Mouse (Mus musculus) testis, adult 2 months (tissue): Measurements from ENCODE around the gene Acnat1. TPM values are rescaled to one million over a fixed set of nuclear protein-coding genes. Genes with fewer than 3 reads are reported as not detected.
"Not testable (repeated sequence)": the region's sequence is repeated elsewhere in the genome, so short reads cannot be mapped to it uniquely, and the experiment has no call there.

Source experiments
- H3K27ac ChIP-seq: fragments of 200-500 bp; 2 replicates; pipeline ENCODE4 v1.5.1; 2012; ENCODE audit warnings: low read depth, low read length; ENCODE audit not compliant: control insufficient read depth, insufficient read depth
- H3K27me3 ChIP-seq: fragments of 200-500 bp; 2 replicates; pipeline ENCODE4 v1.6.1; 2012; ENCODE audit warnings: mild to moderate bottlenecking, low read length, moderate library complexity; ENCODE audit not compliant: control insufficient read depth, insufficient read depth
- H3K36me3 ChIP-seq: fragments of 200-500 bp; 2 replicates; pipeline ENCODE4 v1.6.1; 2012; ENCODE audit warnings: mild to moderate bottlenecking, low read length; ENCODE audit not compliant: control insufficient read depth, insufficient read depth
- H3K4me1 ChIP-seq: fragments of 200-500 bp; 2 replicates; pipeline ENCODE4 v1.6.1; 2012; ENCODE audit warnings: low read length; ENCODE audit not compliant: control insufficient read depth, insufficient read depth
- H3K4me3 ChIP-seq: fragments of 200-500 bp; 2 replicates; pipeline ENCODE4 v1.5.1; 2012; ENCODE audit warnings: low read depth, mild to moderate bottlenecking, low read length, moderate library complexity, mixed read lengths; ENCODE audit not compliant: control insufficient read depth
- CTCF ChIP-seq: fragments of 200-500 bp; IDR thresholded peaks from 2 replicates; pipeline ENCODE4 v1.5.1; 2012; ENCODE audit warnings: low read depth, mild to moderate bottlenecking, inconsistent platforms, low read length, moderate library complexity; ENCODE audit not compliant: control insufficient read depth, insufficient read depth, insufficient replicate concordance
- POLR2A ChIP-seq: fragments of 200-500 bp; IDR thresholded peaks from 2 replicates; pipeline ENCODE4 v1.6.1; 2012; ENCODE audit warnings: low read depth, mild to moderate bottlenecking, inconsistent platforms, low read length, moderate library complexity; ENCODE audit not compliant: control insufficient read depth
- polyA plus RNA-seq: library from polyadenylated mRNA; depleted of rRNA; stranded (reverse); fragments of >200 nt; gene quantifications from 2 replicates; pipeline ENCODE4 v1.2.3, GENCODE M21; 2012

The Acnat1 gene
- polyA plus RNA-seq, 1 experiment = not detected

DNA sequence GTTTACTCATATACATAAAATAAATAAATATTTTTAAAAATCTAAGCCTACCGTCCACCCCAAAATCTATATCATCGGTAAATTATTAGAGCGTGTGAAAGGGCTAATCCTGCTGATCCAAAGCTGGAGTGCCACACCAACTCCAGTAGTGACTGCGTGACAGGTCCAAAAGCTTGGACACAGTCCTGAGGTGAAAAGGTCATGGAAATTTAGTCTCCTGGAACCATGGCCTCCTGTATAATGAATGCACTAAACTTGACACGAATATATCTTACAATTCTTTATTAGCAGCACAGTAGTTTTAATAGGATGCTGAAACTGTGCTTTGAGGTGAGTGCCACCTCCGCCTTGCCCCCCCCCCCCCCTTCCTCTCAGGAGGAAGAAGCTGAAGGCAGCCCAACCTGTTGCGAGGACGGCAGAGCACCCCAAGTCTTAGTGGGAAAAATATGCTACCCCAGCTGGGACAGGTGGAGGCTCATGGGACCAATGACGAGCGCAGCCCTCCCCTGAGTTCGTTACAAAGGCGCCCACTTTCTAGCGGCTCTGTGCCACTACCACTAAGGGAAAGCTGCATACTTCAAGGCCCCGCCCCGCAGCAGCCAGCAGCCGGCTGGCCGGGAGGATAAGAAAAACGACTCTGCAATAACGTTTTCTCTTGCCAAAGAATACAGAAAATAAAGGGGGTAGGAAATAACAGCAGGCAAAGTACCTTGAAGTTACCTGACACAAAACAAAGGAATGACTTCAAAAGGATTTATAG, 4.6 kb upstream of the Acnat1 start:
- TF ChIP-seq POLR2A = no peak
- TF ChIP-seq CTCF = no peak
- Histone ChIP-seq H3K4me1 (peaks cover 4% of the 10 kb centered on the region), H3K4me3 (no peak overlapping the region), H3K27me3 (no peaks in the 10 kb centered on the region), H3K36me3 (no peaks in the 10 kb centered on the region), H3K27ac (no peak overlapping the region)

DNA sequence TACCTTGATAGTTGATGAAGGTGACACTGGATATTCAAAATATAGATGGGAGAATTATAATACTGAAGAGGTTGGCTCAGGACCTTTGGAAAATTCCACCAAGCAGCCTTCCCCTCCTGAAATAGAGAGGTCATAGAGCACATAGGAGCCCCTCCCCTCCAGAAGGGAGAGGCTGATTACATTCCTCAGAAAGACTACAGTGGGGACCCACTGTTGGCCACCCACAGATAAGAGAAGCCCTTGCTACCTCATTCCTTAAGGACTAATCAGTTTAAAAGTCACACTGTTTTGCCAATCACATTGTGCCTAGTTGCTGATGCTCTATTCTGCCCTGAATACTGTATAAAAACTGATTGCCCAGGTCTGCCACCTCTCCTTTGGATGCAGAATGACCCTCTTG, 871 bp upstream of the Acnat1 start:
- Histone ChIP-seq H3K4me1 (no peaks in the 10 kb centered on the region), H3K27me3 (no peaks in the 10 kb centered on the region)
- TF ChIP-seq CTCF (no peak), POLR2A (no peak)

DNA sequence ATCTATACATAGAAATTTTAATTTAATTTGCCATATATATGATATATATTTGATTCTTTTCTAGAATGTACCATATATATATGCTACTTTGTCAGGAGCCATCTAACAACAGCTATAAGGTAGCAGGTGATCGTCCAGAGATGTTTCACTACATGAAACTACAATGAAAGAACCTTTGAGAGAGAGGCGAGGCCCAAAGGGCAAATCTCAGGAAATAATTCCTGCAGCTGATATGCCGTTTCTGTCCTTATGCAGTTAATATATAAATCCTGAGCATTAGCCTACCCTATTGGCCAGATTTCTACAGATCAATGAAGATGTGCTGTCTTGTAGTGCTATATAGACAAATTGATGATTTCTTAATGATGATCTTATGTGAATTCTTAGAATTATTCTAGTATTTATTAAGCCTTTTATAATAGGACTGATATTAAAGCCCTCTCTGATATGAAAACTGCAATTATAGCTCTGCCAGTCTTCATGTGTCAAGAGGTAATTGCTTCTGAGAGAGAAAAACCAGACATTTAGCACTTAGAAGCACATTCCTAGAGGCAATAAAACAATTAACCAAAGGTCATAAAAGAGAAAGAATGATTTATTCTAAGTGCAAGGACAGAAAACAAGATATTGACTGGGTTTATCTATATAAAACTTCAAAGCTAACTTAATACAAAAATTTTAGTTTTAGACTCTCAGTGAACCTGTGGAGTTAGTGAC, 4.1 kb downstream of the Acnat1 start:
- no peak overlapping the region for H3K4me3 ChIP-seq
- H3K27me3 ChIP-seq = no peaks in the 10 kb centered on the region
- TF ChIP-seq POLR2A = no peak
- no peak for TF ChIP-seq CTCF
- no peaks in the 10 kb centered on the region for H3K36me3 ChIP-seq
- no peak overlapping the region for H3K27ac ChIP-seq
- no peaks in the 10 kb centered on the region for H3K4me1 ChIP-seq

More for the DNA sequence above, 871 bp upstream of the Acnat1 start:
- Histone ChIP-seq H3K27ac (no peak overlapping the region), H3K36me3 (no peaks in the 10 kb centered on the region), H3K4me3 (no peak overlapping the region)

DNA sequence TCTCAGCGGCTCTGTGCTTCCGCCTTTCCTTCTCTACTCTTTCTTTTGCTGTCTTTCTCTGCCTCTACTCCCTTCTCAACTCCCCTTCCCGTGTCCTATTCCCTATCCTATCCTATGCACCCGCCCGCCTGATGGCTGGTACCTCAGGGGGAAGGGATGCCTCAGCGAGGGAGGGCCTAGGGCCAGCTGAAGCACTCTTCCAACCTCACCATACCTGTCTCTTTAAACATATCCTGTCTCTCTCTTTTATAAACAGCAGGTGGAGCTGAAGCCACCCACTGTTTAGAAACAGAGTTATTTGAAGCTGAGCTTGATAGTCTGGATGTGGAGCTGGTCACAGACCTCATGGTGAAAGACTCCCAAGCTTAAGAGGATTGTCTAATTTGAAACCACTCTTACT, 6.4 kb downstream of the Acnat1 start:
- H3K4me3 ChIP-seq = no peak overlapping the region
- no peaks in the 10 kb centered on the region for H3K4me1 ChIP-seq
- TF ChIP-seq POLR2A (no peak), CTCF (no peak)
- H3K27me3 ChIP-seq = no peaks in the 10 kb centered on the region
- no peak overlapping the region for H3K27ac ChIP-seq
- no peaks in the 10 kb centered on the region for H3K36me3 ChIP-seq

DNA sequence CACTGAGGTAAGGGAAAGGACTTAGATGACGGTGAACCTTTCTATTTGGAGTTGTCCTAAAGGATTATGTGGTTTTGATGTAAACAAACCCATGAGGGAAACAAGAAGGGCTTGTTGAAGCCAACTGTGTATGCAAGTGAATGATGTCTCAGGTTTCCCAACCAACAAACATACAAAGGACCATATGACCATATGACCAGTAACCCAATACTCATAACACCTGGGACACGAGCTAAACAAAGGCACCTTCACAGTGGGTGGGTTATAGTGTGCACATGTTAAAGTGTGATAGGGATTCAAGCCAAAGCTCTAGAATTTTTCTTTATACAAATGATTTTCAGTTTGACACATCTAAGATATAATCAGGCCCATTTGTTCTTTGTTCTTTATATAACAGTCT, 17.5 kb downstream of the Acnat1 start:
- Histone ChIP-seq H3K27ac (no peak overlapping the region), H3K27me3 (no peaks in the 10 kb centered on the region), H3K4me1 (no peaks in the 10 kb centered on the region), H3K4me3 (no peak overlapping the region), H3K36me3 (no peaks in the 10 kb centered on the region)
- TF ChIP-seq CTCF (no peak), POLR2A (no peak)

DNA sequence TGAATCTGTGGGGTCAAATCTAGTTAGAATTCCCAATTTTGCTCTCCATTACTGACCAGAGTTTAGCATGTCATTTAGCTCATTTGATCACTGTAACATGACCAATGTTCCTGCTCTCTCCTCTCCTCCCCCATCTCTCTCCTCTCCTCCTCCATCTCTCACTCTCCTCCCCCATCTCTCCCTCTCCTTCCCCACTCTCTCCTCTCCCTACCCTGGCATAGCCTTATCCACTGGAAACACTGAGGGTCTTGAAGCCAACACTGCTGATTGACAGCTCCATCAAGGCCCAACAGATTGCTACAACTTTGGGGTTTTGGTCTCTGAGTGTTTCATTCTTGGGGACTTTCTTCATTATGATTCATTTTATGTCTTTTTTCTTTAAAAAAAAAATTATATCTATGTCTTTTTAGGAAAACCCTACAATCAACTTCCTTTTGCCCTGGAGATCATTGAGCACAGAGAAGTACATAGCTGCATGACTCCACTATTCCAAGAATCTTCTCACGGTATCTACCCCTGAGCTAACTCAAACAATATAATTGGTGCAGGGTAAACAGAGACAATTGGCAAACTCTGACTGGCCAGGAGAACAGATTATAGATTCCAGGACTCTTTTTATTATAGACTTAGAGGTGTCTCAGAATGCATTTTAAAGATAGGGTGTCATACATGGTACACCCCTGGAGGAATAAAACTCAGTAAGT, 21.7 kb downstream of the Acnat1 start:
- TF ChIP-seq POLR2A = no peak
- TF ChIP-seq CTCF = no peak
- Histone ChIP-seq H3K36me3 (no peaks in the 10 kb centered on the region), H3K4me3 (no peak overlapping the region), H3K4me1 (no peaks in the 10 kb centered on the region), H3K27me3 (no peaks in the 10 kb centered on the region), H3K27ac (no peak overlapping the region)

DNA sequence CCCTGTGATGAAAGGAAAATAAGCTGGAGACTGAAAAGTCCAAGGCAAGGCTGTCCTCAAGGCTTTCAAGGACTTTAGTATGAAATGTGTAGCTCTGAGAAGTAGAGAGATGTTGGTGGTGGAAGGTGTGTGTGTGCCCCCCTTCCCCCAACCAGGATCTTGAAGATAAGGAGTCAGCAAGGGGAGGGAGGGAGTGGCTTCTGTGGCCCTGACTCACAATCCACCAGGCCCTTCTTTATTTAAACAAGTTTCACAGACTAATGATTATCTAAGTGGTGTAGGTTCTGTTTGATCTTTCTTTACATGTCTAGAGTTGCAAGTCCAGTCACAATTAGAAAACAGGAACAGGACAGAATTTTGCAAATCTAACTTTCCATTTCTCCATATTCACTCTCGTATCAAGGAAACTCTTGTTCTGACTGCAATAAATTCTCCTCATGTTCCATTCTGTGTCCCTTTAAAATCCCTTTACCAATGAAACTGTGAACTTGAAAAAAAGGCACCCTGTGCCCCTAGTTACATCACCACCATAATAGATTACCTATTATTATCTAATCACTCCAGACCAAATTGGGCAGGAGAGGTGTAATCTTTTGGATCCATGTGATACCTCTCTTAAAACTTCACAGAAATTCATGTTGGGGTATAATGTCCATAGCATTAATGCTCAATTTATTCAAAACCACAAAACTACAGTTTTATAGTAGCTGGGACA, 22.4 kb downstream of the Acnat1 start:
- H3K27ac ChIP-seq, H3K4me3 ChIP-seq, H3K4me1 ChIP-seq, H3K27me3 ChIP-seq, H3K36me3 ChIP-seq: not testable (repeated sequence)

DNA sequence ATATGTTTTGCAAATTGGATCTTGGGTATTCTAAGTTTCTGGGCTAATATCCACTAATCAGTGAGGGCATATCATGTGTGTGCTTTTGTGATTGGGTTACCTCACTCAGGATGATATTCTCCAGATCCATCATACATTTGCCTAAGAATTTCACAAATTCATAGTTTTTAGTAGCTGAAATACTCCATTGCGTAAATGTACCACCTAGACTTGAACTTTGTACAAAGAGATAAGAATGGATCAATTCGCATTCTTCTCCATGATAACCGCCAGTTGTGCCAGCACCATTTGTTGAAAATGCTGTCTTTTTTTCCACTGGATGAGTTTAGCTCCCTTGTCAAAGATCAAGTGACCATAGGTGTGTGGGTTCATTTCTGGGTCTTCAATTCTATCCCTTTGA, 36.7 kb downstream of the Acnat1 start:
- not testable (repeated sequence) for H3K4me1 ChIP-seq, H3K27me3 ChIP-seq, H3K4me3 ChIP-seq, H3K27ac ChIP-seq, H3K36me3 ChIP-seq

DNA sequence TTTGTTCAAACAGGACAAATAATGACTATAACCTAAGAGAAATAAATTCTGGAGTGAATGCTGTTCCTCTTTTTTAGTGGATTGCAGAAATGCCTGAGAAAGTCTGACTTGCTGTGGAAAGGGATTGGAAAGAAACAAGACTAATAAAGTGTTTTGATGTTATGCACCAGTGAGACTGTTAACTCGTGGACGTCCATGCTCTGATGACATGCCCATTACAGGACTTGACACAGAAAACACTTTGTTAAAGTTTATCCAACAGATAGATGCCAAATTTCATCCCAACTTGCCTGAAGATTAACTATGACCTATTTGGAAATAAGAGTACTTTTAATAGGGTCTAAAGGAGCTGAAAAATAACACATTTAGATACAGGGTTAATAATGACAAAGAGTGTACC, 63.6 kb downstream of the Acnat1 start:
- not testable (repeated sequence) for H3K4me3 ChIP-seq, H3K27ac ChIP-seq, H3K27me3 ChIP-seq, H3K36me3 ChIP-seq, H3K4me1 ChIP-seq

DNA sequence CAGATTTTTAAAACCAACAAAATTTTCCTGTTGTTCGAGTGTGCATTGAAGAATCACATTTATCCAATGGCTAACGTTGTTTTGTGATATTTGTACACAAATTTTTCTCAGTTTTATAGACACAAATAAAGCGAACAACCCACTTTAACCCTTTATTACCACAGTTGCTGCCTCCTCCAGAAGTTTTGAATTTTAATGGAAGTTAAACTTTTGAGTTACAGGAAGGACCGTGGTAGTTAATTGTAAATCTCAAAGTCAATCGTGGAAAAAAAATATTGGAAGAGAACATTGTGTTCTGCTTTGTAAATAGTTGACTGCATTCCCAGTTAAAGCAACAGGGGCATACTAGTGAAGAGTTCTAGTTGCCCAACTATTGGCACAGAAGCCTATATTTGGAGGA, 65.8 kb downstream of the Acnat1 start, which contains the start of gene Acnat2:
TSS of gene Acnat2 (minus strand) at position 195 of the 400 bp plus-strand sequence.
- H3K4me1 ChIP-seq, H3K27ac ChIP-seq, H3K4me3 ChIP-seq, H3K36me3 ChIP-seq, H3K27me3 ChIP-seq: not testable (repeated sequence)
